Mouse (Mus musculus) liver, adult 2 months (tissue): ENCODE results near the gene Afdn.

Experiments used
- CTCF ChIP-seq: fragments of 200-500 bp; IDR thresholded peaks from 2 replicates; pipeline ENCODE4 v1.5.1; 2011; ENCODE audit warnings: low read depth, low read length, control low read depth
- POLR2A ChIP-seq: fragments of 200-500 bp; IDR thresholded peaks from 2 replicates; pipeline ENCODE4 v1.6.1; 2011; ENCODE audit warnings: low read length, control low read depth; ENCODE audit not compliant: insufficient read depth; ENCODE audit errors: extremely low read depth

- TF ChIP-seq POLR2A (no peak), CTCF (no peak)
These were observed 5.4 kb upstream of the Afdn start for GRCm38 (mm10) chr17:13754940-13755339.
